Mouse (Mus musculus) CH12.LX (cell line): ENCODE data around the gene Nkain1. TPM values are rescaled to one million over a fixed set of nuclear protein-coding genes. Genes with fewer than 3 reads are reported as not detected.

Experiments used
- DNase-seq: peaks from one replicate; pipeline ENCODE4 v3.0.0-alpha.2; 2013; ENCODE audit errors: extremely low read depth
- H3K27ac ChIP-seq: 2 replicates; pipeline ENCODE4 v1.5.1; 2012; ENCODE audit warnings: low read depth, mild to moderate bottlenecking, control low read depth, moderate library complexity; ENCODE audit not compliant: insufficient read depth
- H3K27me3 ChIP-seq: replicated peaks from 2 replicates; pipeline ENCODE3; 2012; ENCODE audit warnings: inconsistent platforms
- H3K36me3 ChIP-seq, 2 experiments: replicated peaks in 1 of 2; 2 replicates each; pipeline versions ENCODE3 to v1.6.1; 2012; ENCODE audit warnings: inconsistent platforms in 1 of 2, low read length in 1 of 2, mild to moderate bottlenecking in 1 of 2, mixed read lengths in 1 of 2, moderate library complexity in 1 of 2; ENCODE audit not compliant: control insufficient read depth in 1 of 2, insufficient read depth in 1 of 2
- H3K4me1 ChIP-seq, 2 experiments: 2 replicates each; pipeline ENCODE4 v1.6.1; 2012; ENCODE audit warnings: inconsistent platforms in 1 of 2, moderate library complexity in 1 of 2; ENCODE audit not compliant: insufficient read depth in 2 of 2, control insufficient read depth in 1 of 2
- H3K4me2 ChIP-seq: 2 replicates; pipeline ENCODE4 v1.6.1; 2012; ENCODE audit warnings: low read depth, mild to moderate bottlenecking, control low read depth; ENCODE audit not compliant: poor library complexity, insufficient read depth, severe bottlenecking
- H3K4me3 ChIP-seq, 3 experiments: fragments of 150-350 bp in 1 of 3; sonication (generic) in 1 of 3; replicated peaks in 1 of 3; 2 replicates each; pipeline versions ENCODE3 to v1.5.1; 2011 to 2012; ENCODE audit warnings: low read depth in 2 of 3, low read length in 2 of 3, mild to moderate bottlenecking in 2 of 3, moderate library complexity in 2 of 3, control low read depth in 1 of 3, improper control_type of control experiment in 1 of 3, inconsistent platforms in 1 of 3, mixed read lengths in 1 of 3; ENCODE audit not compliant: poor library complexity in 1 of 3
- H3K79me2 ChIP-seq: replicated peaks from 2 replicates; pipeline ENCODE4 v1.6.1; 2012; ENCODE audit warnings: mild to moderate bottlenecking, moderate library complexity; ENCODE audit not compliant: control insufficient read depth, poor library complexity, insufficient read depth, severe bottlenecking; ENCODE audit errors: extremely low read depth
- H3K9ac ChIP-seq: 2 replicates; pipeline ENCODE4 v1.6.1; 2012; ENCODE audit warnings: low read depth, mild to moderate bottlenecking, control low read depth, moderate library complexity; ENCODE audit not compliant: insufficient read depth
- H3K9me3 ChIP-seq: replicated peaks from 2 replicates; pipeline ENCODE3; 2012; ENCODE audit warnings: low read length, inconsistent platforms, mixed read lengths
- BHLHE40 ChIP-seq: IDR thresholded peaks from 2 replicates; pipeline ENCODE4 v1.6.1; 2011; ENCODE audit warnings: mild to moderate bottlenecking, low read depth, low read length, improper control_type of control experiment
- CHD1 ChIP-seq: IDR thresholded peaks from 2 replicates; pipeline ENCODE4 v1.6.1; 2012; ENCODE audit warnings: low read depth, low read length, improper control_type of control experiment, inconsistent platforms
- CTCF ChIP-seq, 2 experiments: IDR thresholded peaks in 1 of 2; conservative IDR thresholded peaks in 1 of 2; 2 replicates each; pipeline ENCODE4 v1.5.1; 2011 to 2012; ENCODE audit warnings: low read depth in 2 of 2, low read length in 2 of 2, improper control_type of control experiment in 1 of 2, inconsistent platforms in 1 of 2, mild to moderate bottlenecking in 1 of 2, moderate library complexity in 1 of 2
- E2F4 ChIP-seq: IDR thresholded peaks from 2 replicates; pipeline ENCODE4 v1.6.1; 2011; ENCODE audit warnings: low read depth, low read length, improper control_type of control experiment; ENCODE audit not compliant: insufficient replicate concordance
- ELF1 ChIP-seq: IDR thresholded peaks from 2 replicates; pipeline ENCODE4 v1.6.1; 2014; ENCODE audit warnings: low read depth, mild to moderate bottlenecking, inconsistent platforms, low read length, improper control_type of control experiment
- EP300 ChIP-seq: IDR thresholded peaks from 2 replicates; pipeline ENCODE4 v1.6.1; 2011; ENCODE audit warnings: low read length, improper control_type of control experiment
- ETS1 ChIP-seq: conservative IDR thresholded peaks from 2 replicates; pipeline ENCODE4 v1.6.1; 2012; ENCODE audit warnings: low read depth, mild to moderate bottlenecking, inconsistent platforms, low read length, improper control_type of control experiment, moderate library complexity
- GABPA ChIP-seq: IDR thresholded peaks from 2 replicates; pipeline ENCODE4 v1.6.1; 2012; ENCODE audit warnings: low read depth, low read length, improper control_type of control experiment, inconsistent platforms; ENCODE audit not compliant: insufficient replicate concordance
- HCFC1 ChIP-seq: IDR thresholded peaks from 2 replicates; pipeline ENCODE4 v1.6.1; 2012; ENCODE audit warnings: low read depth, mild to moderate bottlenecking, inconsistent platforms, low read length, improper control_type of control experiment
- IRF4 ChIP-seq: IDR thresholded peaks from 2 replicates; pipeline ENCODE4 v1.6.1; 2014; ENCODE audit warnings: low read depth, mild to moderate bottlenecking, inconsistent platforms, low read length, improper control_type of control experiment
- JUN ChIP-seq: IDR thresholded peaks from 2 replicates; pipeline ENCODE4 v1.6.1; 2011; ENCODE audit warnings: low read depth, mild to moderate bottlenecking, low read length, improper control_type of control experiment, moderate library complexity; ENCODE audit not compliant: insufficient read depth
- JUND ChIP-seq: conservative IDR thresholded peaks from 2 replicates; pipeline ENCODE4 v1.6.1; 2011; ENCODE audit warnings: low read depth, low read length, improper control_type of control experiment
- MAFK ChIP-seq: IDR thresholded peaks from 2 replicates; pipeline ENCODE4 v1.6.1; 2011; ENCODE audit warnings: low read length, improper control_type of control experiment; ENCODE audit not compliant: insufficient replicate concordance
- MAZ ChIP-seq: IDR thresholded peaks from 2 replicates; pipeline ENCODE4 v1.6.1; 2012; ENCODE audit warnings: low read depth, mild to moderate bottlenecking, inconsistent platforms, low read length, improper control_type of control experiment, moderate library complexity
- MEF2A ChIP-seq: IDR thresholded peaks from 2 replicates; pipeline ENCODE4 v1.6.1; 2014; ENCODE audit warnings: low read depth, mild to moderate bottlenecking, inconsistent platforms, low read length, improper control_type of control experiment, borderline replicate concordance
- MXI1 ChIP-seq: IDR thresholded peaks from 2 replicates; pipeline ENCODE4 v1.6.1; 2011; ENCODE audit warnings: mild to moderate bottlenecking, low read depth, low read length, improper control_type of control experiment
- MYC ChIP-seq: IDR thresholded peaks from 2 replicates; pipeline ENCODE4 v1.6.1; 2011; ENCODE audit warnings: low read depth, mild to moderate bottlenecking, improper control_type of control experiment, low read length
- NELFE ChIP-seq: IDR thresholded peaks from 2 replicates; pipeline ENCODE4 v1.6.1; 2011; ENCODE audit warnings: low read depth, low read length, improper control_type of control experiment
- NRF1 ChIP-seq: IDR thresholded peaks from 2 replicates; pipeline ENCODE4 v1.6.1; 2014; ENCODE audit warnings: low read depth, mild to moderate bottlenecking, inconsistent platforms, low read length, improper control_type of control experiment, moderate library complexity
- POLR2A ChIP-seq: IDR thresholded peaks from 2 replicates; pipeline ENCODE4 v1.6.1; 2011; ENCODE audit warnings: low read depth, mild to moderate bottlenecking, improper control_type of control experiment, low read length
- POLR2AphosphoS2 ChIP-seq: IDR thresholded peaks from 2 replicates; pipeline ENCODE4 v1.6.1; 2011; ENCODE audit warnings: low read depth, low read length, improper control_type of control experiment
- RCOR1 ChIP-seq: conservative IDR thresholded peaks from 2 replicates; pipeline ENCODE4 v1.6.1; 2012; ENCODE audit warnings: low read depth, mild to moderate bottlenecking, inconsistent platforms, low read length, improper control_type of control experiment
- TCF12 ChIP-seq: IDR thresholded peaks from 2 replicates; pipeline ENCODE4 v1.6.1; 2014; ENCODE audit warnings: low read depth, mild to moderate bottlenecking, inconsistent platforms, low read length, improper control_type of control experiment
- UBTF ChIP-seq: IDR thresholded peaks from 2 replicates; pipeline ENCODE4 v1.6.1; 2012; ENCODE audit warnings: low read depth, mild to moderate bottlenecking, inconsistent platforms, low read length, improper control_type of control experiment, moderate library complexity
- USF2 ChIP-seq: conservative IDR thresholded peaks from 2 replicates; pipeline ENCODE4 v1.6.1; 2011; ENCODE audit warnings: low read depth, low read length, improper control_type of control experiment
- ZC3H11A ChIP-seq: IDR thresholded peaks from 2 replicates; pipeline ENCODE4 v1.6.1; 2012; ENCODE audit warnings: low read depth, mild to moderate bottlenecking, inconsistent platforms, low read length, improper control_type of control experiment
- ZKSCAN1 ChIP-seq: IDR thresholded peaks from 2 replicates; pipeline ENCODE4 v1.6.1; 2012; ENCODE audit warnings: low read depth, inconsistent platforms, low read length, improper control_type of control experiment, borderline replicate concordance
- ZMIZ1 ChIP-seq: IDR thresholded peaks from 2 replicates; pipeline ENCODE4 v1.6.1; 2012; ENCODE audit warnings: low read depth, mild to moderate bottlenecking, inconsistent platforms, low read length, improper control_type of control experiment
- ZNF384 ChIP-seq: IDR thresholded peaks from 2 replicates; pipeline ENCODE4 v1.6.1; 2012; ENCODE audit warnings: low read depth, low read length, improper control_type of control experiment, inconsistent platforms
- dilution Hi-C: fragments of 300-500 bp; cut with MboI; formaldehyde crosslinking; loops from 2 replicates; pipeline ENCODE4 v1.14.3; 2020; ENCODE audit warnings: low sequenced_read_pairs; ENCODE audit not compliant: extremely low pct_unique_long_range_greater_than_20kb, extremely low pct_ligation_motif_present
- in situ Hi-C: fragments of 300-500 bp; cut with MboI; formaldehyde crosslinking; loops from 3 replicates; pipeline ENCODE4 v1.14.3; 2019; ENCODE audit warnings: low sequenced_read_pairs, low pct_ligation_motif_present, low pct_unique_long_range_greater_than_20kb, mixed read lengths
- polyA plus RNA-seq: library from polyadenylated mRNA; unstranded; fragments of >175 nt; gene quantifications from 2 replicates; pipeline ENCODE4 v1.2.1, GENCODE M21; 2012; ENCODE audit warnings: low read depth; ENCODE audit not compliant: insufficient read length
- total RNA-seq, 2 experiments: library from RNA; depleted of rRNA; stranded (reverse); fragments of 300-350 nt in 1 of 2; fragments of >200 nt in 1 of 2; gene quantifications; 2 replicates each; pipeline ENCODE4 v1.2.3; 2012 to 2014

Gene Nkain1
- total and polyA plus RNA-seq, 3 experiments: 5.5 to 23.1 (median 19.6) TPM

GRCm38 (mm10) chr4:130577081-130577480 lies 3.1 kb upstream of the Nkain1 start:
- TF ChIP-seq ZMIZ1: no peak
- TF ChIP-seq MYC: no peak
- TF ChIP-seq JUN: no peak
- TF ChIP-seq ZKSCAN1: no peak
- no peak for TF ChIP-seq EP300
- TF ChIP-seq ZNF384: no peak
- no peak for TF ChIP-seq MXI1
- TF ChIP-seq NRF1: no peak
- no peak for TF ChIP-seq POLR2AphosphoS2
- no peaks in the 10 kb centered on the region for H3K9me3 ChIP-seq
- no peak for DNase-seq
- in situ Hi-C loops (no loop called here), dilution Hi-C loops (no loop called here)
- H3K4me3 ChIP-seq: no peak overlapping the region
- H3K27ac ChIP-seq: peak overlapping the region; percentile 92; the same call in 1 of the 2 replicates
- H3K36me3 ChIP-seq: no peaks in the 10 kb centered on the region
- peaks cover 12% of the 10 kb centered on the region; the same call in 1 of the 2 replicates for H3K79me2 ChIP-seq
- peaks cover 30% of the 10 kb centered on the region for H3K27me3 ChIP-seq
- no peak overlapping the region; the same call in 1 of the 2 replicates for H3K4me2 ChIP-seq
- H3K9ac ChIP-seq: no peak overlapping the region
- peaks cover 22 to 40% of the 10 kb centered on the region in 2 experiments for H3K4me1 ChIP-seq

GRCm38 (mm10) chr4:130576247-130576931 lies 2.4 kb upstream of the Nkain1 start:
- in situ Hi-C loops: no loop called here
- dilution Hi-C loops: no loop called here

More at GRCm38 (mm10) chr4:130576247-130576931, 2.4 kb upstream of the Nkain1 start:
- no peaks in the 10 kb centered on the region for H3K9me3 ChIP-seq
- peak overlapping the region; percentile 41 for H3K4me2 ChIP-seq
- TF ChIP-seq RCOR1 (0 out of 2 replicates have a peak, but pooled peaks have one; percentile 43), MAZ (no peak), ZKSCAN1 (no peak), JUND (peak; percentile 48; the same call in 1 of the 2 replicates), ZMIZ1 (no peak), USF2 (no peak), TCF12 (peak; percentile 80), GABPA (no peak), ZC3H11A (no peak), JUN (no peak), MYC (peak; percentile 55; the same call in 1 of the 2 replicates), ETS1 (peak; percentile 85), BHLHE40 (peak; percentile 89), CTCF (conservative IDR thresholded peaks at IDR 0.05 in 1 of 2, IDR thresholded peaks at IDR 0.05 in 1 of 2; ENCODE audit: low read depth in 2 of 2, low read length in 2 of 2) (no peak; a peak in 1 of 4 replicates), POLR2AphosphoS2 (no peak), CHD1 (no peak), E2F4 (no peak), NELFE (no peak), ELF1 (no peak), MAFK (no peak), HCFC1 (no peak), UBTF (no peak), MXI1 (no peak; the same call in 1 of the 2 replicates), POLR2A (0 out of 2 replicates have a peak, but pooled peaks have one; percentile 20), EP300 (peak; percentile 71), NRF1 (0 out of 2 replicates have a peak, but pooled peaks have one; percentile 6), MEF2A (peak; percentile 96), IRF4 (peak; percentile 93)
- no peak overlapping the region for H3K4me3 ChIP-seq
- H3K4me1 ChIP-seq: peaks cover 24 to 47% of the 10 kb centered on the region in 2 experiments
- peak overlapping the region; percentile 92 for H3K27ac ChIP-seq
- DNase-seq: peak; percentile 38
- no peaks in the 10 kb centered on the region for H3K36me3 ChIP-seq
- no peak overlapping the region for H3K9ac ChIP-seq
- peaks cover 18% of the 10 kb centered on the region; the same call in 1 of the 2 replicates for H3K79me2 ChIP-seq
- peaks cover 30% of the 10 kb centered on the region for H3K27me3 ChIP-seq
